Mouse (Mus musculus) frontal cortex, postnatal 14 days (tissue): ENCODE measurements around the gene Ube2l3.

Experiments used
- DNase-seq, 2 experiments: peaks; one replicate each; pipeline ENCODE4 v3.0.0; 2022; ENCODE audit warnings: low spot score in 2 of 2

The Ube2l3 gene

DNA sequence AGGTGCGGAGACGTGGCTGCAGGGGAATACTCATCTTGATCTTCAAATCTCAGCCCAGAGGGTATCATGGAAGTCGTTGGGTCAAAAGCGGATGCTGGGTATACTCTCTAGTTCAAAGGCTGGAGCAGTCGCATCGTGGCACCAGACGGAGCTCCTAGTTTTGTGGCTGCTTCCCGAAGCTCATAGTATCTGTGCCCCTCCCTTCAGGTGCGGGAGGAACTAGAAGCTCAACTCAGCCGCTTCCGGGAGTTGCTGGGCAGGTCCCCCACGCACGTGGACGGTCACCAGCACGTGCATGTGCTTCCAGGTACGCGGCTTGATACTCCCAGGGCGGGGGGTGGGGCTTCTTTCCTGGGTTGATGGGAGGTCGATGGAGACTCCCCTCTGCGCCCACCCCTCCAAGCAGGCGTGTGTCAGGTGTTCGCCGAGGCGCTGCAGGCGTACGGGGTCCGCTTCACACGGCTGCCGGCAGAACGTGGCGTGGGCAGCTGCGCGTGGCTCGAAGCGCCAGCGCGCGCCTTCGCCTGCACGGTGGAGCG lies 55.0 kb downstream of the Ube2l3 start:
- DNase-seq = peak in 1 of 2 experiments; percentile 29

DNA sequence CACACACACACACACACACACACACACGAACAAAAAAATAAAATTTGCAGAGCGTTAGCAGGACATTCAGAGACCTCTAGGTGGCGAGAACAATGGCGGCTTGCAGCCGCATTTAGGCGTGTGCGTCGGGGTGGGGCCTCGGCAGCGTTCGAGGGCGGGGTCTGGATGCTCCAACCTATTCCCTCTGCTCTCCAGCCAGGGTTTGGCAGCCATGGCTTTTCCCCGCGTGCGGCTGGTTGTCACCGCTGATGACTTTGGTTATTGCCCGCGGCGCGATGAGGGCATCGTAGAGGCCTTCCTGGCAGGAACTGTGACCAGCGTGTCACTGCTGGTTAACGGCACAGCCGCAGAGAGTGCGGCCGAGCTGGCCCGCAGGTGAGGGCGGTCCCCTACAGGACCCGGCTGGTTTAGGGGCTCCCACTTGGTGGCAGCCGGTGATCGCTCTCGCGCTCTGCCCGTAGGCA lies 55.6 kb downstream of the Ube2l3 start, which contains the start of gene Ccdc116:
Gene Ccdc116, minus strand, starts transcription at position 458 of the 464 bp plus-strand sequence.
- peak; percentile 68 to 72 for DNase-seq

DNA sequence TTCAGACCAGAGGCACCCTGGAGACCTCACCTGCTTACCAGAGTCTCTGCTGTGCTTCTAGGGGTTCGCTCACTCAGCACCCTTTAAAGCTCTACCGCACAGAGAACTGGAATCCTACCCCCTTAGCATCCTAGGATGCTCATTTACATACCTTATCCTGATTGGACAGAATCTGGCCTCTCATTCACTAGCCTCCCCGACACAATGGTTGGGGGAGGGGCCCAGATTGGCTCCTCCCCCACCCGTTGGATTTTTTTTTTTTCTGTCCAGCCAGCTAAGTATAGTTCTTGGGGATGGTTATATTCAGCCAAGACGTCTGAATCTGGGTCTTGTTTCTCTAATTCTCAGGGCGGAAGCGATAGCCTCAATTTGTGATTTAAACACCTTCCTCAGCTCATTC lies 58.1 kb downstream of the Ube2l3 start, which contains the start of gene Ydjc:
Gene Ydjc, plus strand, starts transcription at position 283 of the 400 bp plus-strand sequence.
- DNase-seq = no peak

DNA sequence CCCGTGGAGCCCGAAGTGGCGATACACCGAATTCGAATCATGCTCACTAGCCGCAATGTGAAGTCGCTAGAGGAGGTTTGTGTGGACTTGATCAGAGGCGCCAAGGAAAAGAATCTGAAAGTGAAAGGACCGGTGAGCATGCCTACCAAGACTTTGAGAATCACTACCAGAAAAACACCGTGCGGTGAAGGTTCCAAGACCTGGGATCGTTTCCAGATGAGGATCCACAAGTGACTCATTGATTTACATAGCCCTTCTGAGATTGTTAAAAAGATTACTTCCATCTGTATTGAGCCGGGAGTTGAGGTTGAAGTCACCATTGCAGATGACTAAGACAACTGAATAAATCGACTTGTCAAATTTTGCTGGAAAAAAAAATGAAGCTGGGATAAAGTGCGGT lies 65.1 kb downstream of the Ube2l3 start:
- no peak for DNase-seq

DNA sequence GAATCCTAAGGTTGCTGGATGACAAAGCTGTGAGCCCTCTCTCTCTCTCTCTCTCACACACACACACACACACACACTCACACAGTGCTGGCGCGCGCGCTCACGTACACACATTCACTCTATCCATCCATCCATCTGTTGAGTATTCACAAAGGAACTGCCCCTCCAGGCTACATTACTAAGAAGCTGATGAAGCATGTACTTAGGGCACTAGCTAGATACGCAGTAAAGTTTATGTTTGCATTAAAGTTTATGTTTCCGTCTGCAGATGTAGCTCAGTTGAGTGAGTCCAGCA lies 69.6 kb downstream of the Ube2l3 start:
- DNase-seq = no peak

DNA sequence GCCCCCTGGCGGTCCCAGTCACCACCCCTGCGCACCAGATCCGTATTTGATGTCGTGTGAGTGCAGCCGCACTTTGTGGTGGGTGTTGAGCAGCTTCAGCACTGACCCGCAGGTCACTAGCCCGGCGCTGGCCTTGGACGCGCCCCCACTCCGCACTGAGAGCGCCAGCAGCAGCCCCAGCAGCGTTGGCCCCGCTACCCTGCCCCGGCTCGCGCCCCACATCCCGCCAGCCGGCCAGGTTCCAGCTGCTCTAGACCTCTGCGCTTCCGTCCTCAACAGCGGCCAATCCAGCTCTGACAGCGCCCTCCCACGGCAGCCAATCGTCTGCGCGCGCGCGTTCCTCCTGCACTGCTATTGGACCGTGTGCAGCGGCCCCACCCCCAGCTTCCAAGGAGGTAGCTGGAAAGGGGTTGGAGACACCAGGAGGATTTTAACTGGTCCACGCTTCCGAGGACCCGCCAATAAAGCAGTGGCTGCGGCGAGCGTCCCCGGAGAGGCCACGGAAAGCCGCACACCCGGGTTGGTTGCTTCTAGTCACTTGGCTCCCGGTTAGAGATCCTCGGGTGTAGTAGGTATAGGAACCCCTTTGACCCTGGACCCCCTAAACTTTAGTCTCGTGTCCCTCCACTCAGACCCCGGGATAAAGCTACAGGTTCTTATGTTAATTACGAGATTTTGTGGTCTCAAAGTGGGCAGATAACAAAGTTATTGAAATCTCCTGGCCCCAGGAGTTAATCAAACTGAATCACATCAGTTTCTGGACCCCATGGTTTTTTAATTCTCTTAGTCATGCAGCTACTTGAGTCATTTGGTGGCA lies 70.2 kb downstream of the Ube2l3 start, which contains the start of gene Sdf2l1:
Gene Sdf2l1, minus strand, starts transcription at position 295 of the 817 bp plus-strand sequence.
- peak; percentile 95 to 98 for DNase-seq

DNA sequence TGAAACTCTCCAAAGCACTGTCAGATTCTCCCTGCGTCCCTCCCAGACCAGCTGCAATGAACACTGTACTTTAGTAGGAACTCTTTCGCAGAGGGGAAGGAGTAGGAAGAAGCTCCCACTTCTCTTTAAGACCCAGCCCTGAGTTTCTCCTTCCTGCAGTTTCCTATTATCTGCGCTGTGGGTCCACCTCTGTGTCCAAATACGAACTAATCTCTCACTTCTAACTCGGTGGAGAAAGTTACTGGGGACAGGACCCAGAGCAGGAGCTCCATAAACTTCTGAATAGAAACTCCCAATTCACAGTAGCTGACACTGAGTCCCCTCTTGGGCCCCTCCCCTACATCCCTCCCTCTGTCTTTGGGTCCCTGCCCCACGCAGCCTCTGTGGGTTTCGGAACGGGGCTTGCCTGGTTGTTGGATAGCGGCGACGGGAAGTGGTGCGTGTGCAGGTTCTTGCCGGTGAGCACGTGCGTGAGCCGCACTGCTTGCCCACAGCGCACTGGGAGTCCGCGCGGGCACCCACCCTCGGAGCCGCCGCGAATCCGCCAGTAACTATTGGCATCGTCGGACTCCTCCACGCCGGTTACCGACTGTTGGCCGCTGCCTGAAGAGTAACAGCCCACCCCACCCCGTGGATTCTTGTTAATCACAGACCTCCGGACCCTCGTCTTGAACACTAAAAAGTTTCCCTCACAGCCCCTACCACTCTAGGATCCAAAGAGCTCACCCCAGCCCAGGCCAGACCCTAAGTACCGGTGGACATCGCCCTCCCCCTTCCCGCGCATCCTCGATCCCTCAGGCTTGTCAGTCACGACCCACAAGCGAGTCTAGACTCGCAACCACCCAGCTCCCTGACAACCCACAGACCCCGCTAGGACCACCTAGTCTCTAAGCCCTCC lies 71.0 kb downstream of the Ube2l3 start:
- no peak for DNase-seq

DNA sequence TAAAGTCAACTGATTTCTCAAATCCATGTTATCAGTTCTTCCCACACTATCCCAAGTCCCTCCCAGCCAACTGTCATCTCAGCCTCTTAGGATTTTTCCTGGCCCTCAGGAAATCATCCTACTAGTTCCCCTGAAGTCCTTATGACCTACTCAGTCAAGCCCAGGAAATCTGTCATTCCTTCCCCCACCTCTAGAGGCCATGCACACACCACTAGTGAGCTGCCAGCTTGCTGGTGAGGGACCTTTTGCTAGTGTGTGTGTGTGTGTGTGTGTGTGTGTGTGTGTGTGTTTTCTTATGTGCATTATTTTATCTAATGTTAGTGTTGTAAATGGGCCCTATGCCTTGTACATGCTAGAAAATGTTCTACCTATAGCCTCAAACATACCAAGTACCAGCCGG lies 75.2 kb downstream of the Ube2l3 start:
- DNase-seq = no peak

DNA sequence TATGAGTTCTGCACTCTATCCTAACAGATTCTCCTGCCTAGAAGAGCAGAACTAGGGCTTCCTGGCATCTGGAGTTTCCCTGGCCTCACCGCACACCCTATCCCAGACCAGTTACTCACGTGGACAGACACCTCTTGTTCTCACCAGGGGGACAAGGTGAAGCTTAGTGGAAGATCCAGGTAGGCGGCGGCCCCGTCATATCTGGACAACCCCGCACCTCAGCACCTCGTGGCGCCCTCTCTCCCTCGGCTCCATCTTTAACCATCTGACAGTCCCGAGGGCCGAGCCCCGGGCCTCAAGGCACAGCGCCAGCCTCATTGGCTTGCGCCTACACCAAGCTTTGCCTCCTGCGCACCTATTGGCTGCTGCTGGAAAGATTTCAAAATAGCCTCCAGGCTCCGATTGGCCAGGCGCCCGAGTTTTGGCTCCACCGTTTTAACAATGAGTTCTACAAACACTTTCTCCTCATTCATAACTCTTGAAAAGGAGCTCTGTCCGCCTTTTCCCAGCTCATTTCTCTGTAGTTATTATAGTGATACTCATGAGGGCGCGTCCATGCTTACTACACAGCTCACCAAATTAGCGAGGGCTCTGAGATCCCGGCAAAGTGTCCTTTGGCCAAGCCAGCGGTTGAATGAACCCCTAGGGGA lies 77.5 kb downstream of the Ube2l3 start, which contains the start of gene 2610318N02Rik:
Gene 2610318N02Rik, minus strand, starts transcription at position 297 of the 650 bp plus-strand sequence.
- DNase-seq = peak; percentile 49 to 50

DNA sequence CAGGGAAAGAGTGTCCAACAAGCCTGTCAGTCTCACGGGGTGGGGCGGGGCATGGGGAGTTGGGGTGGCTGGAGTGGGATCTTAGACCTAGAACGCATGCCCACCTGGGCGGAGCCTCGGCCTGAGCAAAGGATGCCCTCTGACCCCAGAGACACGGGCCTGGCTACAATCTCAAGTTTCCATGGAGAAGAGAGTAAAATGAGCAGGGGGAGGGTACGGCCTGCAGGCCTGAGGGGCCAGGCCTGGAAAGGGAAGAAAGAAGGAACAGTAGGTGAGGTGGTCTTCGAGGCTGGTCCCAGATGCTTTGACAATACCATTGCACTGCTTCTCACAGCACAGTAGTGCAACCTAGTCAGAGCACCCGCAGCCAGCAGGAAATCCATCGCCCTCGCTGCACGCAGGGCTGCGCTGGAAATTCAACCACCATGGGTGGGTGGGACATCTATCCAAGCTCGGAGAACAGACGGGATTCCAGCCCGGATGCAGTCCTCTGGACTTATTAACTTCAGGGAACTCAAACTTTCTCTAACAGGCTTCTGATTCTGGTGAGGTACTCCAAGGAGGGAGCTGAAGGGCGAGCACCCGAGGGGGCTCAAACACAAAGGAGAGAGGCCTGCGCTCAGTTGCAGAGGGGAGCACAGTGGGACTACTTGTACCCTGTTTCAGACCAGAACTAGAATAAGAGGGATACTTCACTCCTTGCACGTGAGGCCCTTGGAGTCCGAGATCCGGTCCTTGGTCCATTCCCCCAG lies 78.2 kb downstream of the Ube2l3 start:
- no peak for DNase-seq

DNA sequence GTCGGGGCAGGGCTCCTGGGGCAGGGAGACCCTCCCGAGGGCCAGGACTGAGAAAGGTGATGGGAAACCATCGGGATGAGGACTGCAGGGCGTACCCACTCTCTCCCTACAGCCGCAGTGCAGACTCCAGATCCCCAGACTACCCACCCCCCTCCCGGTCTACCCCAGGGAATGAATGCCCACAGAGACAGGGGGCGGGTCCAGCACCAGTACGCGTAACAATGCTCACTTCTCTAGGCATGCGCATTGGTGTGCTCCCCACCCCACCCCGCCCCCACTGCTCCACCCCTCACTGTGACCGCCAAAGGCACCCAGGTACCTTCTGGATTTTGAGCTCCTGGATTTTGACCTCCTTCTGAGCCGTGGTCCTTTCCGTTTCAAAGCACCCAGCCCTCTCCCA lies 80.9 kb downstream of the Ube2l3 start:
- DNase-seq = no peak

DNA sequence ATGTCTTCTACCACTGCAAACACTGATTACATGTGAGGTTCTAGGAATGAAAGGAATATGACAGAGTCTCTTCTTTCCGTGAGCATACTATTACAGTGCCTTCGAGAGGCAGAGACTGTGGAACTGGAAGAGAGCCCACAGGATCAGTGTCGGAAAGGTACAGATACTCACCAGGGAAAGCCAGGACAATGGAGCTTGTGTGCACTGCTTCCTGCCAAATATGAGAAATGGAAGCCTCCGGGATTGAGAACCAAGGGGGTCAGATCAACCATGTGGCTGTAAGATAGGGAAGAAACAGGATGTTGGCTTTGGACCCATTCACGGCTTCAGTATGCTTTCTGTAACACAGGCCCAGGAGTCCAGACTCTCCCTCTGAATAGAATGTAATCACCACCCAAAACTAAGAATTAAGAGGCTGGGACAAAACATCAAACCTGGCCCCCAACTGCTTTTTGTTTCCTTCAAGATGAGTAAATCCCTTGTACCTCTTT lies 85.1 kb downstream of the Ube2l3 start:
- no peak for DNase-seq

DNA sequence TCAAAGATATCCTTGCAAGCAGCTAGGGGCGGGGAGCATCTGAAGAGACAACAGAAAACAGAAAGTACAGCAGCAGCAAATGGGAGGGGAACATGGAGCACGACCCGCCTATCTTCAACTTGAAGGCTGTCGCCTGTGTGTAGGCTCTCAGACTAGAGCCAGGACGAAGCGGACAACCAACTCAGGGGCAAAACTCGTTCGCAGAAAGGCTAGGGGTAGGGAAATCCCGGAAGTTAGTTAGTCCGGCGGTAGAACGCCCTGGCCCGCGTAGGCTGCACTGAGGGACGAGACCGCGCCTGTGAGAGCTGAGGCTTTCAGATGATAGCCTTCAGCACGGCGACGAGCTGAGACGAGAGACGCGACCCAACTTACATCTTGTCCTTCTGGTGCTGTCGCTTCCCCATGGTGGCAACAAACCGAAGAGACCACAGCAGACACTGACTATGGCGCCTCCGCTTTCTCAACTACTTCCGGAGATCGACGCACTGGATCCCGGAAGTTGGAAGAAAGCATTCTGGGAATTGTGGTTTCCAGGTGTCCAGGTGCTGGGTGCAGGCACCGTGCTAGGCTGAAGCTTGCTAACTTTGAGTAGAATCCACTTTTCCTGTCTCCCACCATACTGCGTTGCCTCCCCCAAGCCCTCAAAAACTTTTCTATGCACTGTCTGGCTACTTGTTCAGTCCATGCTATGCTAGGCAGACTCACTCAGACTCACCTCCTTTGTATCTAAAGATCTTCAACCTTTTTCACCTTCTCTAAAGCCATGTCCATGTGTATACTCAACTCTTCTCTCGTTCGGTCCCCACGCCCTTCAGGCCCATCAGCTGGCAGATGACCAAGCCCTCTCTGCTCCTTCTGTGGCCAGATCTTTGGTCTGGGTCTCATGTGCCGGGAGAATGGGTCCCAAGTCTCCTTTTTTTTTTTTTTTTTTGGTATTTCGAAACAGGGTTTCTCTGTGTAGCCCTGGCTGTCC lies 91.4 kb downstream of the Ube2l3 start, which contains the start of gene Ppil2:
Gene Ppil2, minus strand, starts transcription at position 487 of the 973 bp plus-strand sequence.
- peak in 1 of 2 experiments; percentile 61 for DNase-seq

DNA sequence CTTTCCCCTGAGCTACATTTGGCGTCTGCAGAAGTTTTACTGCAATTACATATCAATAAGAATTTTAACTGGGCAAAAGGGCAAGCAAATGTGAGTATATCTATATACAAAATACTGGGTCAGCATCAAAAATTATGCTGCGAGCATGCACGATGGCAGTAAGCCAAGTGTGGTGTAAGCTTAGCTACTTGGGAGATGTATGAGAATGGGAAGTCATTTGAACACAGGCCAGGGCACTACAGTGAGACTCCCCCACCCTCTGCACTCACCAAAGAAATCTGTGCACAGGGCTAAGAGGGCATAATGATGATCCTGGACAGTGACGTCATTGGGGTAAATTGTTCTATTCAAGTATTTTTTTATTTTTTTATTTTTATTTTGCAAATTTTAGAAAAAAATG lies 97.8 kb downstream of the Ube2l3 start:
- no peak for DNase-seq

DNA sequence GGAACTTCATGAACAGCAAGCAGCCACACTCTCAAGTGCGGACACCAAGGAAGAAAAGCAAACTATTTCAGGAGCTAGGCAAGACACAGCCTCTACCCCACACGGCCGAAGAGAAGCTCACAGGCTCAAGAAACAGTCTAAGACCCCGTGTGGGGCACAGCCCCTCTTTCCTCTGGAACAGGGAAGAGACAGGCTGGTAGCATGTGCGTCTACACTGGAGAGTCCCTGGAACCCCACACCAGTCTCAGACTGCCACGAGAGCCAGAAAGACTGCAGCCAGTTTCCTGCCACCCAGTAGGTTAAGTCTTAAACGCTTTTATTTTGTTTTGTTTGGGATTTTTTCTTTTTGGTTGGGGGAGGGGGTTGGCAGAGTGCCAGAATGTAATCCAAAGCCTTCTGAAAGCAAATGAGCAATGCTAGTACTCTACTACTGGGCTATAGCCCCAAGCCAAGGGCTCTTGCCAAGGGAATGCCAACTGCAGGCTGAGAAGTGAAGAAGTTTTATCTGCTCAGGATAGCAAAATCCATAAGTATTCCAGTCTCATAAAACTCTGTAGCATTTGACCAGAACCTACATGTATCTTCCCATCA lies 99.7 kb downstream of the Ube2l3 start:
- DNase-seq = no peak
